Mouse (Mus musculus) adrenal gland, postnatal 10 days (tissue): Measurements from ENCODE around the gene Gdpd1. TPM values are rescaled to one million over a fixed set of nuclear protein-coding genes. Genes with fewer than 3 reads are reported as not detected.

Experiments
- DNase-seq: peaks from one replicate; pipeline ENCODE4 v3.0.0; 2021; ENCODE audit warnings: mixed read lengths
- microRNA-seq: library from miRNA; unstranded; fragments of <30 nt; microRNA quantifications from one replicate; pipeline ENCODE4 v1.2.0, GENCODE M21; 2021
- total RNA-seq, 2 experiments: library from RNA; stranded (reverse); gene quantifications; 2 replicates each; pipeline ENCODE4 v1.2.3; 2021

The Gdpd1 gene
- total RNA-seq, 2 experiments from 2014 or later = 4.5 to 5.2 TPM

GRCm38 (mm10) chr11:86991241-86991640, 82.6 kb downstream of the Gdpd1 start:
- DNase-seq = no peak

- no peak for DNase-seq
These were observed 83.6 kb downstream of the Gdpd1 start for GRCm38 (mm10) chr11:86990309-86990708.

- no peak for DNase-seq
These were observed 88.9 kb downstream of the Gdpd1 start for GRCm38 (mm10) chr11:86984990-86985389.

Small RNA genes within 50 kb of the gene (microRNA-seq; reads per million reads assigned to microRNA genes)
- 127 reads per million, percentile 48 among the genes with 10 or more reads in this experiment for gene Mir301

Other genes with a start within 250 kb of the Gdpd1 start
- gene Ypel2, start 80.4 kb downstream of the Gdpd1 start, total RNA-seq = 10 to 100 TPM; 16.1 to 28.3 TPM
- 10 to 100 TPM; 14.8 to 16.9 TPM for gene Smg8, start 12.7 kb upstream of the Gdpd1 start, total RNA-seq
- gene Prr11, start 34.6 kb upstream of the Gdpd1 start, total RNA-seq = 1 to 10 TPM; 5.2 to 5.9 TPM
- gene Ska2, start 35.2 kb upstream of the Gdpd1 start, total RNA-seq = 10 to 100 TPM; 10.3 to 11.0 TPM
- 10 to 100 TPM; 20.1 to 21.9 TPM for gene Trim37, start 53.0 kb upstream of the Gdpd1 start, total RNA-seq